Mouse (Mus musculus) E14TG2a.4 (cell line): ENCODE results near the gene Bsn.

Experiments used
- CTCF ChIP-seq: conservative IDR thresholded peaks from 2 replicates; pipeline ENCODE4 v1.5.1; 2014; ENCODE audit warnings: low read length
- POU5F1 ChIP-seq: IDR thresholded peaks from 2 replicates; pipeline ENCODE4 v1.6.1; 2014; ENCODE audit warnings: low read length, borderline replicate concordance

GRCm38 (mm10) chr9:108120671-108121070 lies 69.5 kb downstream of the Bsn start:
- TF ChIP-seq CTCF, result no peak
- TF ChIP-seq POU5F1, result no peak
